Mouse (Mus musculus) ES-CJ7 (cell line): ENCODE results near the gene Akap4.

Experiments used
- DNase-seq: peaks from one replicate; pipeline ENCODE4 v3.0.0; 2011; ENCODE audit warnings: low read depth, low spot score

Gene Akap4

GRCm38 (mm10) chrX:7067219-7067618 lies at the start of gene Akap4:
Gene Akap4, plus strand, starts transcription at chrX:7067519.
- DNase-seq, result no peak

- DNase-seq, result peak; percentile 4
These were observed 25.8 kb upstream of the Akap4 start, which contains the start of gene Ccnb3 for GRCm38 (mm10) chrX:7041519-7041918. Gene Ccnb3, minus strand, starts transcription at chrX:7041619.

DNA sequence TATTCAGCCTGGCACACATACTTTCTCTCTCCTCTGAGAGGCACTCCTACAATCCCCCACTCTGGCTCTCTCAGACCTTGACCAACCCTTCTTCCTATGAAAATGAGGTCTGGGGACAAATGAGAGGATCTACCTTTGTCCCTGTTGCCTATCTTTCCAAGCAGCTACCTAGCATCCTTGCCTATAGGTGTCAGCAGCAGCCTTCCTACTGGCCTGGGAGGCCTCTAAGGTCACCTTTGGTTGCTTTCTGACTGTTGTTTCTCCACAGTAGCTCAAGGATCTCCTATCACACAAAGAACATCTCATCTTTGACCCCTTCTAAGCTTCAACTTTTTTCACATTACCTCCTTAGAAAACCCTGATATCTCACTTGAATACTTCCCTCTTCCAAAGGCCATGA lies 10.3 kb upstream of the Akap4 start:
- no peak for DNase-seq

- no peak for DNase-seq
These were observed 9.7 kb upstream of the Akap4 start for GRCm38 (mm10) chrX:7057634-7058033.

DNA sequence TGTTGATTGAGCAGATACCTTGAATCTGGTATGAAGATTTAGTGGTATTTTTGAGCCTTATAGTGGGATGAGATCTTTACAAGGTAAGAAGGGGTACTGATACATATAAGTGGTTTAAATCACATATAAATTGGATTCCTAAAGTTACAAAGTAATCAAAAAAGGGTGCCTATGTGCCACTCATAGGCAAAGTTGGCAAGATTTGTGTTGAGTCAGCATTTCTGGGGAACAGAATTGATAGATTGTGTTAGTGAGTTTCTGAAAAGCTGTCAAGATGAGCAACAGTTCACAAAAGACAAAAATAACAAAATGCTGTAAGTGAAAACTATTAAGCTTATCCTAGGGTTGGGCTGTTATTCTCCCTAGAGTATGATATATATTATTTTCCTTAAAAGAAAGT lies 3.2 kb upstream of the Akap4 start:
- no peak for DNase-seq

DNA sequence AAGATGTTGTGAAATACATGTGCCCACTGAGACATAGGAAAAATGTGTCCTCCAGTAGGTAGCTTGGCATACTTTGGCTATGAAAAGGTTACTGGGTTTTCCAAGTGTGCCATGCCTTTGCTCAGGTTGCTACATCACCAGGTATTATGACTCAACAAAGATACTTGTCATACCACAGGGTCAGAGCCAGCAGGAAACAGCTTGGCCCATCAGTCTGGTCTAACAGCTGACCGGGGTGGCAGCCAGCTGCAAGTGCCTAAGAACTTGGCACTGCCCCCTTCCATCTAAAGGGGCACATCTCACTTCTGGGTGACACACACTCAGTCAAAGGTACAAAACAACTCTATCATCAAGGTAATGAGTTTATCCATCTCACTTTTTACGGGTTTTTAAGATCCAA lies 683 bp downstream of the Akap4 start:
- DNase-seq, result no peak

- DNase-seq, result no peak
These were observed 12.6 kb downstream of the Akap4 start for GRCm38 (mm10) chrX:7079820-7080429.

DNA sequence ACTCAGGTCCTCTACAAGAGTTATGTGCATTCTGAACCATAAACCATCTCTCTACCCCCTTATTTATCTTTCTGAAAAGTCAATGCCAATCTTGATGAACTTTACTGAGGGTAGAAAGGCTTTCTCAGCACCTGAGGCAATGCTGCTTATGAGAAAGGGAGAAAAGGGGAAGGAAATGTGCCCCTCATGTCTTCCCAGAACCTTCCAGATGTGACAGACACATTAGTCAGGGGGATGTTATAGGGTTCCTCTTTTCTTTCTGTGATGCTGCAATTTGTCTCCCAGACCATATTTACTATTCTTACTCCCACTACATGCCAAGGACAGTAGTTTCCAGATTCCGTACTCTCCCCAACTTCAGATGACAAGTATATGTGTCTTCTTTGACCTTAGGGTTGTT lies 18.6 kb downstream of the Akap4 start:
- no peak for DNase-seq

GRCm38 (mm10) chrX:7090323-7090722 lies 23.0 kb downstream of the Akap4 start:
- DNase-seq, result no peak

DNA sequence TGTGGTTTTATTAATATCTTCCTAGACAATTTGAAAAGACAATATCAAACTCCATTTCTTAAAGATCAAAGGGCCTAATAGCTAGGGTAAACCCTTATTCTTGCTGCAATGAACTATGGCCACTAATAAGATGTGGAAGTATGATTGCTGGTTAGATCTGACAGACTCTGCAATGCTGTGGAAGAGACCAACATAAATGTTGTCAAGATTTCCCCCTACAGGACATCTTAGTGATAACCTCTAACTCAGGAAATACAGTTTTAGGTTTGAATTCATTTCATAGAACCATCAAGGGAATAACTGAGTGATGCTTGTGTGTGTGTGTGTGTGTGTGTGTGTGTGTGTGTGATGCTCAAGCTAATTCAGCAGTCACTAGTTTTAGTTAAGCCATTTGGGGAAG lies 35.0 kb downstream of the Akap4 start:
- no peak for DNase-seq

DNA sequence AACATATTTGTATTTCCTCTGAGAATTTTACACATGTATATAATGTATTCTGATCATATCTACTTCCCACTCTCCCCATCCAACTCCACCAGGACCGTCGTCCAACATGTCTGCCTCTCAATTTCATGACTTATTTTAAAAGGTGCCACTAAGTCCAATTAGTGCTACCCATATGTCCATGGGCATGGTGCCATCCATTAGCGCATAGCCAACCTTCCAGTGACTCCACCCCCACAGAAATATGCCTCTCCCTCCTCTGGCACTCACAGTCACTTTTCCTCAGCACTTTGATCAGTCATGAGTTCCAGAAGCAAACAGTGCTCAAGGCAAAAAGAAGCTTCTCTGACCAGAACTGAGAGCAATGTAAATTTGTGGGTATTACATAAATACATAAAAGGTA lies 47.6 kb downstream of the Akap4 start:
- no peak for DNase-seq

- no peak for DNase-seq
These were observed 54.4 kb downstream of the Akap4 start for GRCm38 (mm10) chrX:7121618-7122280.
